Mouse (Mus musculus): ENCODE results near the gene Serpinh1. TPM values are rescaled to one million over a fixed set of nuclear protein-coding genes. Genes with fewer than 3 reads are reported as not detected.

Serpinh1 gene
- polyA plus RNA-seq (2012; ENCODE audit: low replicate concordance): 8.9 and 30.8 TPM in 2 replicates

GRCm38 (mm10) chr7:99352526-99353400 lies at the start of gene Serpinh1:
Serpinh1 (minus strand) TSS chr7:99353239.

GRCm38 (mm10) chr7:99381214-99382087 lies 28.4 kb upstream of the Serpinh1 start, which contains the start of gene Gdpd5:
Gdpd5 (plus strand) TSS chr7:99381414.

Other genes starting within 250 kb of the Serpinh1 start
- gene Uvrag, start 212.1 kb downstream of the Serpinh1 start, polyA plus RNA-seq (2012; ENCODE audit: low replicate concordance): 37.1 and 42.0 TPM in 2 replicates
- 1.0 and 1.3 TPM in 2 replicates for gene Dgat2, start 170.5 kb downstream of the Serpinh1 start, polyA plus RNA-seq (2012; ENCODE audit: low replicate concordance)
- 0.44 TPM in 1 of 2 replicates, not detected in the other for gene Mogat2, start 114.6 kb downstream of the Serpinh1 start, polyA plus RNA-seq (2012; ENCODE audit: low replicate concordance)
- gene Map6, start 85.8 kb downstream of the Serpinh1 start, polyA plus RNA-seq (2012; ENCODE audit: low replicate concordance): 0.05 and 0.25 TPM in 2 replicates
- 6.2 and 8.7 TPM in 2 replicates for gene Gdpd5, start 28.2 kb upstream of the Serpinh1 start, polyA plus RNA-seq (2012; ENCODE audit: low replicate concordance)
- gene Klhl35, start 112.8 kb upstream of the Serpinh1 start, polyA plus RNA-seq (2012; ENCODE audit: low replicate concordance): 0.43 TPM in 1 of 2 replicates, not detected in the other
- 33.6 and 264 TPM in 2 replicates for gene Rps3, start 130.5 kb upstream of the Serpinh1 start, polyA plus RNA-seq (2012; ENCODE audit: low replicate concordance)
- gene Arrb1, start 182.2 kb upstream of the Serpinh1 start, polyA plus RNA-seq (2012; ENCODE audit: low replicate concordance): 34.8 and 134 TPM in 2 replicates

All from leukemia stem cell, adult 10-12 weeks (primary cell).